Mouse (Mus musculus) cerebellum, adult 2 months (tissue): ENCODE measurements at regions not wholly inside any gene's neighbourhood (a gene's known extent, or its start where the extent isn't known, plus 50 kb on each side); places are given as distances from the start of the nearest gene placed in this dataset.

Experiments
- DNase-seq, 2 experiments: peaks; one replicate each; pipeline ENCODE4 v3.0.0; 2021
- H3K27ac ChIP-seq: fragments of 200-500 bp; 2 replicates; pipeline ENCODE4 v1.5.1; 2012; ENCODE audit warnings: low read length, control low read depth, inconsistent platforms; ENCODE audit not compliant: insufficient read depth
- H3K27me3 ChIP-seq: fragments of 200-500 bp; 2 replicates; pipeline ENCODE4 v1.6.1; 2012; ENCODE audit warnings: inconsistent platforms, mild to moderate bottlenecking, low read length, moderate library complexity; ENCODE audit not compliant: control insufficient read depth, insufficient read depth
- H3K4me1 ChIP-seq: fragments of 200-500 bp; 2 replicates; pipeline ENCODE4 v1.6.1; 2011; ENCODE audit warnings: low read length; ENCODE audit not compliant: control insufficient read depth, insufficient read depth
- H3K4me3 ChIP-seq: fragments of 200-500 bp; replicated peaks from 2 replicates; pipeline ENCODE3; 2011; ENCODE audit warnings: mild to moderate bottlenecking, low read depth, low read length, control low read depth; ENCODE audit not compliant: insufficient read depth
- CTCF ChIP-seq: fragments of 200-500 bp; IDR thresholded peaks from 2 replicates; pipeline ENCODE4 v1.5.1; 2011; ENCODE audit warnings: low read depth, mild to moderate bottlenecking, control low read depth, low read length, moderate library complexity, borderline replicate concordance; ENCODE audit not compliant: insufficient read depth
- POLR2A ChIP-seq: fragments of 200-500 bp; IDR thresholded peaks from 2 replicates; pipeline ENCODE4 v1.6.1; 2011; ENCODE audit warnings: low read length, control low read depth, borderline replicate concordance; ENCODE audit not compliant: insufficient read depth
- WGBS: fragments of 180-500 bp; shearing (Covaris S2); methylation state at CpG from one replicate; pipeline ENCODE4 v1.1.7; 2018; 5-methylcytosine and 5-hydroxymethylcytosine counted together

- WGBS, result 76% methylated on average over 4 of the region's 4 CpGs
- H3K27ac ChIP-seq, result no peak overlapping the region
- H3K4me1 ChIP-seq, result no peaks in the 10 kb centered on the region
- DNase-seq, result no peak
- TF ChIP-seq POLR2A (no peak), CTCF (no peak)
- H3K4me3 ChIP-seq, result no peak overlapping the region
- no peaks in the 10 kb centered on the region for H3K27me3 ChIP-seq
Observed at GRCm38 (mm10) chr3:154513566-154513965, 82.9 kb upstream of the Cryz start.

GRCm38 (mm10) chr3:154510160-154510559, 86.4 kb upstream of the Cryz start:
- TF ChIP-seq CTCF (no peak), POLR2A (no peak)
- Histone ChIP-seq H3K4me1 (no peaks in the 10 kb centered on the region), H3K27me3 (no peaks in the 10 kb centered on the region), H3K4me3 (no peak overlapping the region), H3K27ac (no peak overlapping the region)
- no peak for DNase-seq
- whole genome bisulfite sequencing, result 87% methylated on average over 3 of the region's 3 CpGs

- Histone ChIP-seq H3K4me3 (no peak overlapping the region), H3K27me3 (no peaks in the 10 kb centered on the region), H3K27ac (no peak overlapping the region), H3K4me1 (no peaks in the 10 kb centered on the region)
- 83% methylated on average over 6 of the region's 6 CpGs for WGBS
- TF ChIP-seq CTCF (no peak), POLR2A (no peak)
- no peak for DNase-seq
Observed at GRCm38 (mm10) chr3:154509394-154509793, 87.1 kb upstream of the Cryz start.

- H3K4me3 ChIP-seq, result no peak overlapping the region
- DNase-seq, result no peak
- 24% methylated on average over 2 of the region's 2 CpGs for WGBS
- no peaks in the 10 kb centered on the region for H3K4me1 ChIP-seq
- no peaks in the 10 kb centered on the region for H3K27me3 ChIP-seq
- no peak for TF ChIP-seq CTCF
- no peak for TF ChIP-seq POLR2A
- H3K27ac ChIP-seq, result no peak overlapping the region
Observed at GRCm38 (mm10) chr3:154493387-154493920, 103.1 kb upstream of the Cryz start.

- no peak for DNase-seq
- no peak for TF ChIP-seq CTCF
- no peak for TF ChIP-seq POLR2A
- H3K4me3 ChIP-seq, result no peak overlapping the region
- no peaks in the 10 kb centered on the region for H3K4me1 ChIP-seq
- no peaks in the 10 kb centered on the region for H3K27me3 ChIP-seq
- H3K27ac ChIP-seq, result no peak overlapping the region
- WGBS, result 81% methylated on average over 2 of the region's 2 CpGs
Observed at GRCm38 (mm10) chr3:154472426-154472825, 124.1 kb upstream of the Cryz start.

DNA sequence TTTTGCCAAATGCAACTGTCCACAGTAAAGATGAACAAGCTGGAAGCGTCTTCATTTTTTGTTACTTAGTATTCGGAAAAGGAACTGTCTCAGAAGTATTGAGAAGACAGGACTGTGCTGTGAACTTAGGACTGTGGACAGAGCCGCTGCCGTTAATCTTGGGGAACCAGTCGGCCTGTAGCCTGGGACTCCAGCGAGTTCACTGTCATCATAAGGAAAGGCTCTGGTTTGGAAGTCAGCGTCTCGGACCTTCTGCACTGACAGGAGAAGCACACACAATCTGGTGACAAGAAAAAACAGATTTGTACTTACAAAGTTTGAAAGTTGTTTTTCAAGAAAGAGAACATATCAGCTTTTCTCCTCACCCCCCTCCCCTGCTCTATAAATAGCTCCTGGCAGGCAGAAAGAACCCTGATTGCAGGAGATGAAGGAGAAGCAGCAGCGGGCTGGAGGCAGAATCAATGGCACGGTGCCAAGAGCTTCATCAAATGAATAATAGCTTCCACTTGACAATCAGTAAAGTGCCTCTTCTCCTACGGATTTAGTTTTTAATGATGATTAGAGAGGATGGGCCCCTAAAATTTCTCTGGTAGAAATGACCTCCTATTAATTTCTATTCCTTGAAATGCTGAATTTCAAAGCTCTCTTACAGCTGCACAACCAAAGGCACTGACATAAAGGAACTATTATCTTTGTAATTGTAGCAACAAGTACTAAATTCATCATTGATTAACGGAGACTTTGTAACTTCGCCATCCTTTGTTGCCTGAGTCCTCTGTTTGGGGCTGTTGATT, 128.7 kb upstream of the Cryz start:
- no peak for TF ChIP-seq CTCF
- no peak for TF ChIP-seq POLR2A
- H3K4me1 ChIP-seq, result no peaks in the 10 kb centered on the region
- no peak overlapping the region for H3K4me3 ChIP-seq
- DNase-seq, result peak in 1 of 2 experiments; percentile 10
- WGBS, result 18% methylated on average over 13 of the region's 13 CpGs
- no peak overlapping the region for H3K27ac ChIP-seq
- no peaks in the 10 kb centered on the region for H3K27me3 ChIP-seq

DNA sequence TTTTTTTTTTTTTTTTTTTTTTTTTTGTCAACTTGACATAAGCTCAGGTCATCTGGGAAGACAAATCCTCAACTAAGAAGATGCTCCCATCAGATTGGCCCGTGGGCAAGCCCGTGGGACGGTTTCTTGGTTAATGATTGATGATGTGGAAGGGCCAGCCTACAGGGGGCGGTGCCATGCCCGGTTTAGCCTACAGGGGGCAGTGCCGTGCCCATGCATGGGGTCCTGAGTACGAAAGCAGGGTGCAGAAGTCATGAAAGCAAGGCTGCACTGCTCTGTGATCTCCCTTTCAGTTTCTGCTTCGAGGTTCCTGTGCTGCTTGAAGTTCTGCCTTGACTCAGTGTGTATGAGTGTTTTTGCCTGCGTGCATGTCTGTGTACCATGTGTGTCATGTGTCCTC, 127.7 kb upstream of the Lhx8 start:
- WGBS, result 85% methylated on average over 9 of the region's 9 CpGs
- H3K4me1 ChIP-seq, result no peaks in the 10 kb centered on the region
- TF ChIP-seq CTCF, result no peak
- TF ChIP-seq POLR2A, result no peak
- H3K27me3 ChIP-seq, result no peaks in the 10 kb centered on the region
- no peak overlapping the region for H3K27ac ChIP-seq
- DNase-seq, result no peak
- H3K4me3 ChIP-seq, result no peak overlapping the region

GRCm38 (mm10) chr3:154453025-154453424, 122.6 kb upstream of the Lhx8 start:
- Histone ChIP-seq H3K4me1 (no peaks in the 10 kb centered on the region), H3K4me3 (no peak overlapping the region), H3K27me3 (no peaks in the 10 kb centered on the region; the same call in 1 of the 2 replicates), H3K27ac (no peak overlapping the region)
- no peak for DNase-seq
- no peak for TF ChIP-seq POLR2A
- no peak for TF ChIP-seq CTCF
